Mouse (Mus musculus): ENCODE measurements around the gene Gm28047.

- TF ChIP-seq CTCF (IDR thresholded peaks at IDR 0.05; ENCODE audit: low read depth, low read length) = no peak
- no peak for TF ChIP-seq POLR2A (IDR thresholded peaks at IDR 0.05; ENCODE audit: extremely low read depth, insufficient read depth, low read length)
Measured at GRCm38 (mm10) chr15:102521480-102521879, 103.4 kb downstream of the Gm28047 start.

Measured in liver, adult 2 months (tissue).